Mouse (Mus musculus): ENCODE measurements around the gene Lepr. TPM values are rescaled to one million over a fixed set of nuclear protein-coding genes. Genes with fewer than 3 reads are reported as not detected.
"Not testable (repeated sequence)": the region's sequence is repeated elsewhere in the genome, so short reads cannot be mapped to it uniquely, and the experiment has no call there.

The Lepr gene
- total RNA-seq, 2 experiments from 2014 or later, result 11.2 to 11.9 TPM

- no peak for DNase-seq
- intact Hi-C loops (cut with DNase I), result no loop called here
Observed at GRCm38 (mm10) chr4:101712563-101712962, 4.6 kb upstream of the Lepr start.

DNA sequence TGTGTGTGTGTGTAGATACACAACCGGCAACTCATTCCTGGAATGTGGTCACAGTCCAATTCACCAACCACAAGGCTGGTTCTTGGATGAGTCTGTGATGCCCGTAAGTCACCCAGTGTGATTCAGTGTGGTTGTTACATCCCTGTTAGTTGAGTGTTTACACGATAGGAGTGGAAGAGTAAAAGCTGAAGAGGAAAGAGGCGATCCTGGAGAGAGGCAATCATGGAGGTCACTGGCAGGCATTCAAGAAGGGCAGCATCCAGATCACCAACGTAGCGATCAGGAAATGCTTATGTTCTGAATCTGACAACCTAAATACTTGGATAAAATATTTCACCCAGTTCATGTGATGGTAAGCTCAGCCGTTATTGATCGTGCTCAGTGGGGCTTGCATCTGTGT, 1.9 kb upstream of the Lepr start:
- intact Hi-C loops (cut with DNase I), result no loop called here
- no peak for DNase-seq

DNA sequence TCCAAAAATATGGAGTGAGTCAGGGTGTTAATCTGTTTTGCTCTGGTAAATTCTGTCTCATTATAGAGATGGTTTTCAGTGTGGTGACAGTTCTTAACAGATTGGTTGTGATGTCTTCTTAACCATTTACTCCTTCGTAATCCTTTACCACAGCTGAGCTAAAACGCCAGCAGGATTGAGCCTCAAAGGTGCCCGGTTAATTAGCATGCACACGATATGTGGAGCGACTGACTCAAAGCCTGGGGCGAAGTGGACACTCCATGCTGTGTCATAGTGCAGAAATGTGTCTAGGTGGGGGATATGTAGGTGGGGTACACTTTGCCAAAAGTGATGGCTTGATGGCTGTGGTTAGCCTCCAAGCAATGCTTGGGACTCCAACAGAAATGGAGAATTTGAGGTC, 1.4 kb upstream of the Lepr start:
- DNase-seq, result no peak
- intact Hi-C loops (cut with DNase I), result no loop called here

- peak; percentile 25 to 37 for DNase-seq
- intact Hi-C loops (cut with DNase I), result no loop called here
Observed at GRCm38 (mm10) chr4:101718991-101719580, 1.9 kb downstream of the Lepr start.

DNA sequence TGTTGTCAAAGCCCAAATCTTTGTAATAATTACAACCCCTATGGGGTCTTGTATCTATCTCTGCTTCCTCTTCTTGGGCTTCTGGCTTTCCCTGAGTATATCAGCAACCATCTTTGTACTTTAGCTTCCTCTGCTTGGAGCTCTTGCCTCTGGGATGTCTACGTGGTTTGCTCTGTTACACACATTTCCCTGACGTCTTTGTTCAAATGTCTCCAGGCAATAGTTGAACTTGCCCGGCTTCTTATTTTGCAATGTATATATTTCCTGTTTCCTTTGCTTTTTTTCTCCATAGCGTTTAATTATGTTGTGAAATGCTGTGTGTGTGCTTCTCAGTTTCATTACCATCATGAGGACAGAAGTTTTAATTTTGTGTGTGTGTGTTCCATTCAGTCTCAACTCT, 4.5 kb downstream of the Lepr start:
- intact Hi-C loops (cut with DNase I), result no loop called here
- no peak for DNase-seq

GRCm38 (mm10) chr4:101741973-101742372, 24.8 kb downstream of the Lepr start:
- DNase-seq, result no peak
- intact Hi-C loops (cut with DNase I), result no loop called here

- intact Hi-C loops (cut with DNase I), result no loop called here
- DNase-seq, result no peak
Observed at GRCm38 (mm10) chr4:101745534-101745933, 28.3 kb downstream of the Lepr start.

GRCm38 (mm10) chr4:101760490-101760889, 43.3 kb downstream of the Lepr start:
- intact Hi-C loops (cut with DNase I), result no loop called here
- no peak for DNase-seq

DNA sequence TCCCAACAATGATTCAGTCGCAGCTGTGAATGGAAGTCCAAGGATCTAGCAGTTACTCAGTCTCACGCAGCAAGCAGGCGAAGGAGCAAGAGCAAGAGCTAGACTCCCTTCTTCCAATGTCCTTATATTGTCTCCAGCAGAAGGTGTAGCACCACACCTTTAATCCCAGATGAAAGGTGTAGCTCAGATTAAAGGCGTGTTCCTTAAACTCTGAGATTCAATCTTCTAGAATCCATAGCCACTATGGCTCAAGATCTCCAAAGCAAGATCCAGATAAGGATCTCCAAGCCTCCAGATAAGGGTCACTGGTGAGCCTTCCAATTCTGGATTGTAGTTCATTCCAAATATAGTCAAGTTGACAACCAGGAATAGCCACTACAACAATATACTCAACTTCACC, 126.7 kb downstream of the Lepr start, which contains the start of gene B020004J07Rik:
B020004J07Rik (minus strand) TSS at position 101 of the 400 bp plus-strand sequence.
- DNase-seq; intact Hi-C loops (cut with DNase I): not testable (repeated sequence)

- DNase-seq, result no peak
- intact Hi-C loops (cut with DNase I), result no loop called here
Observed at GRCm38 (mm10) chr4:101850908-101851307, 133.7 kb downstream of the Lepr start.

DNA sequence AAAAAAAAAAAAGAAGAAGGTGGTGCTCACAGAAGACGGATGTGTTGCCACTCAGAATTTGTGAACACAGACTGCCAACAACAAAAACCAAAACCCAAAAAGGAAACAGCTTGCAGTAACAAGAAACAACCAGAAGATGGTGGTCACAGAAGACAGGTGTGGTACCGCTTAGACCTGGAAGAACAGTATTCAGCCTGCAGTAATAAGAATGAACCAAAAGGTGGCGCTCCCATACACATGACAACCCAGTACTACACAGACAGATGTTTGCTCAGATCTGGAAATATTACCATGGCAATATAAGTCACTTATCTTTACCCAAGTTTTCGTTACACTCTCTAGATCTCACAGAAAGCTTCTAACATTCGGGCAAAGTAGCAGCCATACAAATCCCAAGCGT, 143.7 kb downstream of the Lepr start:
- peak in 1 of 2 experiments; percentile 1 for DNase-seq

DNA sequence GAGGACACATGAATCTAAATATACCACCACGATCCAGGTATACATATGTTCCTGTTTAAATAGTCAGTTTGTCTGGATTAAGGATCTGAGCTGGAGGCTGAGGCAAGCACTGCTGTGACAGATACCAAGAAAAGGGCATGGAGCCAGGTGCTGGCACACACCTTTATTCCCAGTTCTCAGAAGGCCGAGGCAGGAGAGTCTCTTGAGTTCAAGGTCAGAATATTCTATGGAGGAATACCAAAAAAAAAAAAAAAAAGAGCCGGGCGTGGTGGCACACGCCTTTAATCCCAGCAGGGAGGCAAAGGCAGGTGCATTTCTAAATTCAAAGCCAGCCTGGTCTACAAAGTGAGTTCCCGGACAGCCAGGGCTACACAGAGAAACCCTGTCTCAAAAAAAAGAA, 145.1 kb downstream of the Lepr start:
- DNase-seq, result no peak
- intact Hi-C loops (cut with DNase I), result no loop called here

More for the DNA sequence above, 143.7 kb downstream of the Lepr start:
- intact Hi-C loops (cut with DNase I), result no loop called here

Other genes with a start within 250 kb of the Lepr start
- 1 to 10 TPM; 1.1 to 1.4 TPM for gene Dnajc6, start 220.8 kb upstream of the Lepr start, total RNA-seq (2021)
- gene Leprot, start 69.7 kb upstream of the Lepr start, total RNA-seq (2021), result 10 to 100 TPM; 31.5 to 33.1 TPM
- gene B020004J07Rik, start 126.6 kb downstream of the Lepr start, total RNA-seq (2021), result not detected
- gene C130073F10Rik, start 176.4 kb downstream of the Lepr start, total RNA-seq (2021), result not detected
- gene Gm12800, start 191.7 kb downstream of the Lepr start, total RNA-seq (2021), result not detected
- gene Gm12794, start 223.0 kb downstream of the Lepr start, total RNA-seq (2021), result not detected

All from heart, postnatal 14 days (tissue).